Mouse (Mus musculus): ENCODE measurements around the gene Cstb. TPM values are rescaled to one million over a fixed set of nuclear protein-coding genes. Genes with fewer than 3 reads are reported as not detected.

Gene Cstb
- polyA plus RNA-seq, 1 experiment from 2014 or later, result 123 TPM

GRCm38 (mm10) chr10:78441606-78442005, 16.1 kb downstream of the Cstb start:
- H3K4me3 ChIP-seq, result no peak overlapping the region
- H3K4me1 ChIP-seq (replicated peaks), result no peaks in the 10 kb centered on the region
- peaks cover 42% of the 10 kb centered on the region for H3K36me3 ChIP-seq
- WGBS, result 80% methylated on average over 5 of the region's 5 CpGs
- no peak overlapping the region for H3K9ac ChIP-seq
- ATAC-seq (ENCODE audit: insufficient number of reproducible peaks, low FRiP score), result no peak
- H3K27me3 ChIP-seq (replicated peaks), result no peaks in the 10 kb centered on the region
- H3K4me2 ChIP-seq, result no peak overlapping the region
- H3K9me3 ChIP-seq (replicated peaks), result no peaks in the 10 kb centered on the region
- H3K27ac ChIP-seq (ENCODE audit: poor library complexity, severe bottlenecking), result no peak overlapping the region

DNA sequence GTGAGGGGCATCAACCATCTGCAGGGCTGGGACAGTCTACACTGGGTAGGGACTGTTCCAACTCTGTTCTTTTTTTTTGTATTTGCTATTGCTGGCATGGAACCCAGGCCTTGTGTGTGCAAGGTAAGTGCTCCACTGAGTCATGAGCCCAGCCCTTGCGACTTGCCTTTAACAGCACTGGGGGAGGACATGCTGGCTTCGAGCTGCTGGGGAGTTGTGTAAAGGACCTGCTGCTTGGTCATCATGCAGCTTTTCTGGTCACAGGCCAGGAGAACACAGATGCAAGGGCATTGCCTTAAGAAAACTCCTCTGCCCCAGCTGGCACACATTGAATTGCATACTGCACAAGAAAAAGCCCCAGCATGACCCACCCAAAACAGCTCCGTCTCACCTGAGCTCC, 16.8 kb downstream of the Cstb start:
- no peak for ATAC-seq (ENCODE audit: insufficient number of reproducible peaks, low FRiP score)
- no peak overlapping the region for H3K4me2 ChIP-seq
- no peaks in the 10 kb centered on the region for H3K9me3 ChIP-seq (replicated peaks)
- H3K27me3 ChIP-seq (replicated peaks), result no peaks in the 10 kb centered on the region
- WGBS, result 89% methylated on average over 3 of the region's 3 CpGs
- H3K4me1 ChIP-seq (replicated peaks), result no peaks in the 10 kb centered on the region
- H3K9ac ChIP-seq, result no peak overlapping the region
- H3K4me3 ChIP-seq, result no peak overlapping the region
- H3K27ac ChIP-seq (ENCODE audit: poor library complexity, severe bottlenecking), result no peak overlapping the region
- H3K36me3 ChIP-seq, result peaks cover 49% of the 10 kb centered on the region

GRCm38 (mm10) chr10:78446195-78446594, 20.7 kb downstream of the Cstb start:
- peaks cover 62% of the 10 kb centered on the region for H3K36me3 ChIP-seq
- WGBS, result 76% methylated on average over 3 of the region's 3 CpGs

DNA sequence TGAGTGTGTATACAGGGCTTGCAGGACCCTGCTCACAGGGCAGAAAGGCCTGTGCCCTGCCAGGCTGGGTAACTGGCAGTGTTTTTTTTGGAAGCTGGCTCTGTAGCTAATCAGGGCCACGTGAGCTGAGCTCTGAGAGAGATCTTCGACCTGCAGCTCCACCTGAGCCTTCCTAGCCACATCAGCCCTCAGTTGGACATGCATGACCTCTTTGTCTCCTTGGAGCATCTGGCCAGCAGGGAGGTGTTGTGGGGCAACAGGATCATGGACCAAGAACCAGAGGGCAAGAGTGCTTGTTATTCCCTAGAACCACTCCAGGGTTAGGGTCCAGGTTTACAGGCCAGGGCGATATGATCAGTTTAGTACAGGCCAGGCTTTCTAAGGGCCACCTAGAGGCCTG, 21.9 kb downstream of the Cstb start:
- no peak for ATAC-seq (ENCODE audit: insufficient number of reproducible peaks, low FRiP score)
- Histone ChIP-seq H3K4me3 (no peak overlapping the region), H3K9ac (no peak overlapping the region), H3K36me3 (peaks cover 56% of the 10 kb centered on the region), H3K27ac (ENCODE audit: poor library complexity, severe bottlenecking) (no peak overlapping the region), H3K9me3 (replicated peaks) (no peaks in the 10 kb centered on the region), H3K27me3 (replicated peaks) (no peaks in the 10 kb centered on the region), H3K4me2 (no peak overlapping the region), H3K4me1 (replicated peaks) (peaks cover under 1% of the 10 kb centered on the region)
- 76% methylated on average over 3 of the region's 3 CpGs for WGBS

More at GRCm38 (mm10) chr10:78446195-78446594, 20.7 kb downstream of the Cstb start:
- no peak overlapping the region for H3K4me3 ChIP-seq
- H3K27ac ChIP-seq (ENCODE audit: poor library complexity, severe bottlenecking), result no peak overlapping the region
- no peaks in the 10 kb centered on the region for H3K9me3 ChIP-seq (replicated peaks)
- H3K4me2 ChIP-seq, result no peak overlapping the region
- no peak overlapping the region for H3K9ac ChIP-seq
- H3K4me1 ChIP-seq (replicated peaks), result no peaks in the 10 kb centered on the region
- no peak for ATAC-seq (ENCODE audit: insufficient number of reproducible peaks, low FRiP score)
- H3K27me3 ChIP-seq (replicated peaks), result no peaks in the 10 kb centered on the region

- Histone ChIP-seq H3K27ac (ENCODE audit: poor library complexity, severe bottlenecking) (no peak overlapping the region), H3K9ac (no peak overlapping the region)
- 88% methylated on average over 5 of the region's 5 CpGs for WGBS
Measured at GRCm38 (mm10) chr10:78450761-78451160, 25.3 kb downstream of the Cstb start.

DNA sequence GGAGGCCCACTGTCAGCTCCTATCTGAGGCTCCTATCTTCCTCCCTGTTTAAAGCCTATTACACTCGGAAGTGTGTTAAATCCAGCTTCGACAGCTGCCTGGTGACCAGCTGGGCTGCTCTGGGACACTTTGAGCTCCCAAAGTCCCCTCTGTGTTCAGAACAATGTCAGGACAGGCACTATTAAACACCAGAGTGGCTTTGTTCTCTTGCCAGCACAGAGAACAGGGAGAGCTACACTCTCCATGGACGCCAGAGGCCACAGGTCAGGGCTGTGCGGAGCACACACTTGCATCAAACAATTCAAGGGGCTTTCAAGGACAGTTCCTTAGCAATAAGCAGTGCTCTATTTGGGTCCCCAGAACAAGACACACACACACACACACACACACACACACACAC, 27.2 kb downstream of the Cstb start:
- no peak overlapping the region for H3K4me3 ChIP-seq
- H3K27me3 ChIP-seq (replicated peaks), result no peaks in the 10 kb centered on the region
- 53% methylated on average over 4 of the region's 4 CpGs for WGBS
- no peak for ATAC-seq (ENCODE audit: insufficient number of reproducible peaks, low FRiP score)
- peak overlapping the region; percentile 15; the same call in 1 of the 2 replicates for H3K9ac ChIP-seq
- H3K27ac ChIP-seq (ENCODE audit: poor library complexity, severe bottlenecking), result no peak overlapping the region
- peaks cover 19% of the 10 kb centered on the region for H3K36me3 ChIP-seq
- no peak overlapping the region for H3K4me2 ChIP-seq
- H3K4me1 ChIP-seq (replicated peaks), result peaks cover 11% of the 10 kb centered on the region
- H3K9me3 ChIP-seq (replicated peaks), result no peaks in the 10 kb centered on the region

More at GRCm38 (mm10) chr10:78450761-78451160, 25.3 kb downstream of the Cstb start:
- no peaks in the 10 kb centered on the region for H3K9me3 ChIP-seq (replicated peaks)
- no peak for ATAC-seq (ENCODE audit: insufficient number of reproducible peaks, low FRiP score)
- H3K27me3 ChIP-seq (replicated peaks), result no peaks in the 10 kb centered on the region
- no peak overlapping the region for H3K4me2 ChIP-seq
- no peak overlapping the region for H3K4me3 ChIP-seq
- peaks cover 30% of the 10 kb centered on the region for H3K36me3 ChIP-seq
- peaks cover 9% of the 10 kb centered on the region for H3K4me1 ChIP-seq (replicated peaks)

DNA sequence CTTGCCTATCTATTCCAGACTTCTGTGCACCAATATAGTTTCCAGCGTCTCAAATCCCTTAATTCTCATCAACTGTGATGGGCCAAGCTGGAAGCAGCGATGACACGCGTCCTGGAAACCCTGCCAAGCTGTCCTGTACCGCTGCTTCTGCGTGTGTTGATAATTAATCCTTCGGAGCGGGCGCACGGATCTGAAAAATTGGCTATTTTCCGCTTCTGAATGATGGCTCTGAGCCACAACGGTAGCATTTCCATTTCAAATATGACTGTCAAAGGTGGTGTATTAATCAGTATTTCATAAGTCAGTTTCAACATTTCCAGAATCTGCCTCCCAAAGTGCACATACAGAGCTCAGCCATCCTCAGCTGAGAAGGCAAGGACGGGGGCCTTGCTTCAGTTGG, 31.2 kb downstream of the Cstb start:
- Histone ChIP-seq H3K9ac (no peak overlapping the region), H3K36me3 (no peaks in the 10 kb centered on the region), H3K4me3 (no peak overlapping the region), H3K27ac (ENCODE audit: poor library complexity, severe bottlenecking) (no peak overlapping the region), H3K27me3 (replicated peaks) (no peaks in the 10 kb centered on the region), H3K4me1 (replicated peaks) (peaks cover 30% of the 10 kb centered on the region), H3K4me2 (no peak overlapping the region), H3K9me3 (replicated peaks) (no peaks in the 10 kb centered on the region)
- no peak for ATAC-seq (ENCODE audit: insufficient number of reproducible peaks, low FRiP score)
- WGBS, result 92% methylated on average over 13 of the region's 13 CpGs

DNA sequence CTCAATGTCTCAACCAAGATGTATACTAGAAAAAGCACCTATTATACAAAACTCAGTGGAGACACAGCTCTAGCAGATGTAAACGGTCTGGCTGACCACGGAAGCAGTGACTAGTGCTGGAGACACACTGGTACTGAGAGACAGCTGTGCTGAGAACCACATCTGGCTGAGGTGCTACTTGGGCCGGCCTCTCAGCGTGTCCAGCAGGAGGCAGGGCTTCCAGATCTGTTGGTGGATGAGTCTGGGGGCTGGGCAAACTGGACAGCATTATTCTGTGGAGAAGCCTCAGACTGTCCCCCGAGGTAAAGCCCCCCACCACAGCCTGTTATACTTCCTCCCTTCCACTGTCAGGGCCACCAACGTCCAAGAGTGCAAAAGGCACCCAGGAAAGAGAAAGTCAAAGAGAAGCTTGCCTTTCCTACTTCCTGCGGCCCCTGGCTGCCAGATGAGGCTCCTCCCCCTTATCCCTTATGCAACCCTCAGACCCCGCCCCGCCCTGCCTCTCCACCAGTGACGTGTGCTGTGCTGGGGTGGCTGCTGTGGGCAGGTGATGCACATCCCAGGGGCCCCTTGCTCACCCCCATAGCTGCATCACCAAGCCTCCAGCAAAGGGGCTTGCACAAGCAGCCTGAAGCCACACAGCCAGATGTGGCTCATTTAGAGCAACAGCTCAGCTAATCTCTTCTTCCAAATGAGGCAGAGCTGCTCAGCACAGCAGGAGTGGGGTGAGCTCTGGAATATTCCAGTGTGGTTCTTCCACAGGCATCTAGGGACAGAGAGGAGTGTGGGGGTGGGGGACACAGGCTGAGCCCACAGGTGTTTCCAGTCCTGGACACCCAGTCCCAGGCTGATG, 32.3 kb downstream of the Cstb start:
- peaks cover 26% of the 10 kb centered on the region for H3K4me1 ChIP-seq (replicated peaks)
- peak; percentile 37; the same call in 1 of the 2 replicates for ATAC-seq (ENCODE audit: insufficient number of reproducible peaks, low FRiP score)
- H3K27me3 ChIP-seq (replicated peaks), result 0 out of 2 replicates have a peak, but pooled peaks cover 4% of the 10 kb centered on the region
- WGBS, result 32% methylated on average over 10 of the region's 10 CpGs
- no peak overlapping the region for H3K4me3 ChIP-seq
- no peak overlapping the region for H3K27ac ChIP-seq (ENCODE audit: poor library complexity, severe bottlenecking)
- H3K9ac ChIP-seq, result no peak overlapping the region
- H3K36me3 ChIP-seq, result no peaks in the 10 kb centered on the region
- peak overlapping the region; percentile 37; the same call in 1 of the 2 replicates for H3K4me2 ChIP-seq
- no peaks in the 10 kb centered on the region for H3K9me3 ChIP-seq (replicated peaks)

GRCm38 (mm10) chr10:78458348-78459111, 33.1 kb downstream of the Cstb start:
- Histone ChIP-seq H3K36me3 (no peaks in the 10 kb centered on the region), H3K27me3 (replicated peaks) (0 out of 2 replicates have a peak, but pooled peaks cover 4% of the 10 kb centered on the region), H3K4me2 (no peak overlapping the region), H3K4me1 (replicated peaks) (peaks cover 27% of the 10 kb centered on the region), H3K9ac (no peak overlapping the region), H3K4me3 (no peak overlapping the region), H3K9me3 (replicated peaks) (no peaks in the 10 kb centered on the region), H3K27ac (ENCODE audit: poor library complexity, severe bottlenecking) (no peak overlapping the region)
- no peak for ATAC-seq (ENCODE audit: insufficient number of reproducible peaks, low FRiP score)
- WGBS, result 69% methylated on average over 5 of the region's 5 CpGs

GRCm38 (mm10) chr10:78460463-78460862, 35.0 kb downstream of the Cstb start:
- Histone ChIP-seq H3K4me2 (no peak overlapping the region), H3K9ac (no peak overlapping the region), H3K27ac (ENCODE audit: poor library complexity, severe bottlenecking) (no peak overlapping the region), H3K27me3 (replicated peaks) (0 out of 2 replicates have a peak, but pooled peaks cover 4% of the 10 kb centered on the region), H3K4me1 (replicated peaks) (peaks cover 37% of the 10 kb centered on the region), H3K4me3 (no peak overlapping the region), H3K9me3 (replicated peaks) (no peaks in the 10 kb centered on the region), H3K36me3 (no peaks in the 10 kb centered on the region)
- WGBS, result 47% methylated on average over 5 of the region's 5 CpGs
- no peak for ATAC-seq (ENCODE audit: insufficient number of reproducible peaks, low FRiP score)

DNA sequence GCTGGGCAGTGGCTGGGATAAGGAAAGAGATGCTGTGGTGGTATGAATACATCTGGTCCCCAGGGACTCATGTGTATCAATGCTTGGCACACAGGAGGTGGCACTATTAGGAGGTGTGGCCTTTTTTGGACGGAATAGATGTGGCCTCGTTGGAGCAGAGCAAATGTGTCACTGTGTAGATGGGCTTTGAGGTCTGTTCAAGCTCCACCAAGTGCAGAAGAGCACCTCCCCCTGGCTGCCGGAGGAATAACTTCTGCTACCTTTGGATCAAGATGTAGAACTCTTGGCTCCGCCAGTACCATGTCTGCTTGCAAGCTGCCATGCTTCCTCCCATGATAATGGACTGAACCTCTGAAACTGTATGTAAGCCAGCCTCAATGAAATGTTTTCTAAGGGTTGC, 36.3 kb downstream of the Cstb start:
- Histone ChIP-seq H3K27me3 (replicated peaks) (0 out of 2 replicates have a peak, but pooled peaks cover 4% of the 10 kb centered on the region), H3K9me3 (replicated peaks) (no peaks in the 10 kb centered on the region), H3K36me3 (no peaks in the 10 kb centered on the region), H3K4me2 (no peak overlapping the region), H3K4me1 (replicated peaks) (peaks cover 37% of the 10 kb centered on the region), H3K4me3 (no peak overlapping the region), H3K9ac (no peak overlapping the region), H3K27ac (ENCODE audit: poor library complexity, severe bottlenecking) (no peak overlapping the region)
- no peak for ATAC-seq (ENCODE audit: insufficient number of reproducible peaks, low FRiP score)
- 70% methylated on average over 4 of the region's 4 CpGs for WGBS

All from heart, embryonic 12.5 days (tissue).